Mouse (Mus musculus) retina, embryonic 14.5 days (tissue): ENCODE data around the gene Mbtd1.
A peak's percentile ranks its signal among the peaks of the same experiment; 100 is the strongest.
"Not testable (repeated sequence)": the region's sequence is repeated elsewhere in the genome, so short reads cannot be mapped to it uniquely, and the experiment has no call there.

Source experiments
- DNase-seq: peaks from one replicate; pipeline ENCODE4 v3.0.0-alpha.2; 2015; ENCODE audit warnings: low spot score

Gene Mbtd1

DNA sequence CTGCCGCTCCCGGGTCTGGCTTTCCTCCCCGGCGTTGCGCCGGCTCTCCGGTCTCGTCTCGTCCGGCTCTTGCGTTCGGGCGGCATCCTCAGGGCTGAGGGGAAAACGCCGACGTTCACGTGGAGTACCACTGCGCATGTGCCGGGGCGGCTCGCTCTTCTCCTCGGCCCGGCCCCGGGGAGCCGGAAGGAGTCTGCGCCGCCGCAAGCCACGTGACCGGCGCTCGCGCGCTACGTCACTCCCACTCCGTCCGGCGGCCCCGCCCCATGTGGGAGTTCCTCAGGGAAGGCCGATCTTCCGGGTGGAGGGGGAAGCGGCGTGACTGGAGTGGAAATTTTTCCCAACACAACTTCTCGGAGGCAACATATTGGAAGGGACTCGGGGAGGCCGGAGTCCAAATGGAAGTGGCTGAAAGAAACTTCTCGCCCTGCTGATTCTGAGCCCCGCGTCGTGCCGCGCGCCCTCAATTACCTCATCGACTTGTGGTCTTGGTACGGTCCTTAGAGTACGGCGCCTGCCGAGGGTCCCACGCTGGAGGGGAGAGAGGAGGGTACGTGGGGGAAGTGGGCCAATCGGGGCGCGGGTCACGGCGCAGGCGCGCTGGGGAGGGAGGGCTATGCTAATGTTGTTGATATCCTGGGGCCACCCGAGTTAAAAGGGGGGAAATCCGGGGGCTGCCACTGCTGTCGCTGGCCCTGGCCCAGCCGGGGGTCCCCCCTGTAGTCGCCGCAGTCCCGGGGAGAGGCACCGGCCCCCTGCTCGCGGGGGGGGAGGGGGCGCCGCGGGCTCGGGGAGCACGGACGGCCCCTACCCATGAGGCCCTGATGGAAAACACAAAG is at the start of gene Mbtd1, which contains the start of gene Utp18:
Gene Mbtd1 (plus strand): TSS at position 281 of the 839 bp plus-strand sequence.
Gene Utp18 (minus strand): TSS at position 195 of the 839 bp plus-strand sequence.
- peak; percentile 99 for DNase-seq

DNA sequence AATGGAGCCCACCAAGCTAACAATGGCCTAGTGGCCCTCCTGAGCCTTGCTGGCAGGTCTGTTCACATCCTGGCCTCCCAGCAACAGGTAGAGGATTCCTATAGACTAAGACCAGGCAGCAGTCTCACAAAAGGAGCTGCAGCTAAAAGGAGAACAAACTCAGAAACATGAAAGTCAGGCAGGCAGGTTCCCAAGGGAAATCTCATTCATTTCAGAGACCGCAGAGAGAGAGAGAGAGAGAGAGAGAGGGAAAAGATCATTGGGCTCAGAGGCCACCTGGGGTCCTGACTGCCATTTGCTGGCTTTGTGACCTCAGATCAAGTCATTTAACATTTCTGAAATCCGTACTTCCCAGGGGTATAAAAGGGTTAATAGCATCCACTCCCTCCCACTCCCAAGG is 38.3 kb upstream of the Mbtd1 start:
- no peak for DNase-seq

DNA sequence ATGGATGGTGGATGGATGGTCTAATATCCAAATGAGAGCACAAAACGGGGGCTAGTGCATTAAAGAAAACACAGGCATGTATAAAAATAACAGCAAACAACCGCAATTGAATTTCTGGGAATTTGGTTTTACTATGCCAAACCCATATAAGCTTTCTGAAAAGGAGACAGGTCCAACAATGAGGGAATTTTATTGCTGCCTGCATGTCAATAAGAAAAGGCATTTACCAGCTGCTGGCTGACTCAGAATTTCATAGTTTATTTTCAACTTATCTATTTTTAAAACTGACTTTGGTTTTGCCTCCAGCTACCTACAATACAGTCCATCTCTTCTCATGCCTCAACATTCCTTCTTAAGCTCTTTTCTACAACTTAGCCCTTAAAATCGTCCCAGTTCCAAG is 33.1 kb upstream of the Mbtd1 start:
- no peak for DNase-seq

DNA sequence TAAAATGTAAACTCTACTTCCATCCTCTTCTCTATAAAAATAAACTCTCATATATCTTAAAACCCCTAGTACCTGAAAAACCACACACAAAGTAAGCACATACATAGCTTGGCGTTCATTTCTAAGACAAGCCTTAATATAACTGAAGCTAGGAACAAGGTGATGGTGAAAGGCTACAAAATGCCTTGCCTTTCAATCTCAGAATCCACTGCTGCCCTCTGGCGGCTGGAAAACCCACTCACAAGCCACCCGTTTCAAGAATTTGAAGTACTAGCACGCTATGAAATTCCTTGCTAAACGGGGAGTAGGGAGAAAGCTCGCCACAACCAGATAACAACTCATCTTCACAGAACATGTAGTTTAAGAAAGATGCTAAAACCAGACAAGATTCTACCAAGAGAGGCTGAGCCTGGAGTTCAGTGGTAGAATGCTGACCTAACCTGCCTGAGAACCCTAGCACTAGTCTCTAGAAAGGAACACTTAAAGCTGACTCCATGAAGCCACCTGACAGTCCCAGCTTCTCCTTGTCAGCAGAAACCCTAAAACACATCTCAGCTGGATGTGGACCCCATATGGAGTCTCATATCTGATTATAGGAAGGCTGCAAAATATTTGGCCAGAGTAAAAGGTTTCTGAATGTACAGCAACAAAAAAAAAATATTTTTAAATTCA is 29.2 kb upstream of the Mbtd1 start:
- peak; percentile 87 for DNase-seq

DNA sequence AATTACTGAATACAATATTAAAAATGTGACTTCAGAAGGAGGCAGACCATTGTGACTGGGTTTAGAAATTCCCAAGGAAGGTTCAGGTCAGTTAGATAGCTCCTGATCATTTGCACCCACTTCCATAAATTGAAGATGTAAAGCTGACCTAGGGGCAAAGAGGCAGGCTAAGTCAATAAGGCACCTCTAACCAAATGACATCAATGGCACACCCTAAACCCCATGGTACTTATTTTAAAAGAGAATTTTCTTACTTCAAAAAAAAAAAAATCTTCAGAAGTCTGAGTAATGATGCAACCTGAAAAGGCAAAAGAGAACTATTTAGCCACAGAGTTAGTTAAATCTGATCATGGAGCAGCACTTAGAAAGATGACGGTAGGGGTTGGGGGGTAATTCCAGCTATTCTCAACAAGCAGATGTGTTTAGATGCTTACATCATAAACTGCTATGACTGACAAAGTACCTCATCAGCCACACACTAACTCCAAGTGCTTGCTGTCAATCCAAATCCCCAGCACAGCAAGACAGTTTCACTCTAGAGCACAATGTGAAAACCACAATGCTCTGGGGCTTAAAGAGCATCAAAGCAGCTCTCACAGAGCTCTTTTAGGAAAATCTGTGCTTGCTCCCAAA is 25.0 kb upstream of the Mbtd1 start:
- DNase-seq, result no peak

DNA sequence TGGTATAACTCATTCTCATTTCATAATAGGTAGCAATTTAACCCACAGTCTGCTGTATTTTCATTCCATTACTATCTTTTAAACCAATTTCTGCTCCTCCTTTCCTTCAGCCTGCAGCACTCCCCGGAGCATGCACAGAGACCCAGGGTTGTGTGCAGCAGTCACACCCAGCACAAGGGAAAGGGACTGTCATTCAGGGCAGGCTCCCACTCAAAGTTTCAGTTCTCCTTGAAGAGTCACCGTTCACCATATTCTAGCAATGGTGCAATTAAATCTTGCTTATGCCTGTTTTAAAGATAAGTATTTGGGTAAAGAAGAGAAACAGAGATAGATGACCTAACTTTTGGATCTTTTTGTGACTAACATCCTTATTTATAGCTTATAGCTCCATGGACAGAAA is 24.5 kb upstream of the Mbtd1 start:
- DNase-seq, result no peak

DNA sequence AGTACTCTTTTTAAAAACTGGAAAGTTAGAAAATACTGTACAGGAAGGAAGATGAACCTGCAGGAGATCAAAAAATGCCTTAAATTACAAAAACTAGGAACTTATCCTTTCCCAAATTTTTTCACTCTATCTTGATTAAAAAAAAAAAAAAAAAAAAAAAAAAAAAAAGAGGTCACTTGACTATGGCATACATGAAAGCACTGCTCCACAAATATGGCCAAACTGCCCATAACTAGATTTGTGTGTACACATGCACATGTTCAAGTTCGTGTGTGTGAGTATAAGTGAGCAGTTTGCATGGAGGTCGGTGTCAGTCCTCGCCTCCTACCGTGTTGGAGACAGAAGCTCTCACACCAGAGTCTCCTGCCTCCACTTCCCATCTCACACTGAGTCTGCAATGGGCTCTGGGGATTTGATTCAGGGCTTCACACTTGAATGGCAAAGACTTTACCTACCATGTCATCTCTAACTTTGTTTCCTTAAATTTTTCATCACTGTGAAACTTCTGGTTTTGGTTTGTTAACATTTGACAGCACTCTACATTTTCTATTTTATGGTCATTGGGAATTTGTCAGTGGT is 23.5 kb upstream of the Mbtd1 start:
- no peak for DNase-seq

DNA sequence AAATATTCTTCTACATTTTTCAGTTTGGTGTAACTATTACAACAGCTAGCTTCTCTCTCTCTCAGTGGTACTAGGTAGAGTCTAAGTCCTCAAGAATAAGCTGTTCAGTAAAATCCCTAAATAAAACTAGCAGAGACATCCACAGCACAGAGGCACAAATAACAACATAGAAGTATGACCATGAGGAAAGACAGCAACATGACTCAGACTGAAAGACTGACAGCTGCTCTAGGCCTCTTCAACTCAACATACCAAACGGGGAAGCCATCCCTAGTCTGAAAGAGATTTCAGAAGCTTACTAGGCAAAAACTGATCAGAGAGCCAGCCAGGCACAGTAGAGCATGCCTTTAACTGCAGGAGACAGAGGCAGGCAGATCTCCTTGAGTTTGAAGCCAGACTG is 23.0 kb upstream of the Mbtd1 start:
- DNase-seq, result no peak

DNA sequence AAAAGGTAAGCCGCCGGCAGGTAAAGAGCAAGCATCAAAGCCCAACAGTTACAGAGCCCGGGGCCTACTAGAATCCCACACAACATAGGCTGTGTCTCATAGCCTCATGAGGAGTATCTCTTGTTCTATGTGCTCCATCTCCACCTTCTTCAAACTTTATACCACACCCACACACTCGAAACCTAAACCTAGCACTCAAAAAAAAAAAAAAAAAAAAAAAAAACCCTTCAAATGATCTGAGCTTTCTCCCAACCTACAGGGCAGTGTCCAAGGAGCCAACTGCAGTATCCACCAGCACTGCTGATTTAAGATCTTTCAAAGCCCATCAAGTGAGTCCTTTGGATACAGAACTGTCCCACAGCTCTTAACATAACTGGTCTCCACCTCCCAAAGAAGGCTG is 1.6 kb upstream of the Mbtd1 start:
- no peak for DNase-seq

DNA sequence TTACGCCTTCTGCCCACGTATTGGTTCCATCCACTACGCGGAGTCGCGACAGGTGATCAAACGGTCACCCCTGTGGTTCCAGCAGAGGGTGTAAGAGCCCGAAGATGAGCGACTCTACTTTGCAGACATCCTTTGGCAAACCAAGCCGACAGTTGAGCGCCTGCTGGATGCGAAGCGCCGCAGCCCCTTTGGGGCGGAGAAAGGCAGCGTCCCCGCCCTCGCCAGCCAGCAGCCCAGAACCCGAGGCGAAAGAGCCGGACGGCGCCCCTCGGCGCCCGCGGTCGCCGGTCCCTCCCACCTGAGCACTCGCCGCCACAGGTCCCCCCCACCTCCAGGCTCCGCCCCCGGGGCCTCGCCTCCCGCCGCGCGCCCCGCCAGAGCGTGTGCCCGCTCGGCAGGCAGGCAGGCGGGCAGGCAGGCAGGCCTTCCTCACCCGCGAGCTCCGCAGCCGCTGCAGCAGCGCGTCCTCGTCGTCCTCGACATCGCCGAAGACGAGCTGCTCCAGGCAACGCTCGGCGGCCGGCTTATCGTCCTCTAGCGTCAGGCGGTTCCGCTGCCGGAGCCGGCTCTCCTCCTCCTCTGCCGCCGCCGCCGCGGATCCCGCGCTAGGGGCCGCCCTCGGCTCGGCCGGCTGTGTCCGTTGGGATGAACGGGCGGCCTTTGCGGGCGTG is 616 bp upstream of the Mbtd1 start:
- DNase-seq, result peak; percentile 63

DNA sequence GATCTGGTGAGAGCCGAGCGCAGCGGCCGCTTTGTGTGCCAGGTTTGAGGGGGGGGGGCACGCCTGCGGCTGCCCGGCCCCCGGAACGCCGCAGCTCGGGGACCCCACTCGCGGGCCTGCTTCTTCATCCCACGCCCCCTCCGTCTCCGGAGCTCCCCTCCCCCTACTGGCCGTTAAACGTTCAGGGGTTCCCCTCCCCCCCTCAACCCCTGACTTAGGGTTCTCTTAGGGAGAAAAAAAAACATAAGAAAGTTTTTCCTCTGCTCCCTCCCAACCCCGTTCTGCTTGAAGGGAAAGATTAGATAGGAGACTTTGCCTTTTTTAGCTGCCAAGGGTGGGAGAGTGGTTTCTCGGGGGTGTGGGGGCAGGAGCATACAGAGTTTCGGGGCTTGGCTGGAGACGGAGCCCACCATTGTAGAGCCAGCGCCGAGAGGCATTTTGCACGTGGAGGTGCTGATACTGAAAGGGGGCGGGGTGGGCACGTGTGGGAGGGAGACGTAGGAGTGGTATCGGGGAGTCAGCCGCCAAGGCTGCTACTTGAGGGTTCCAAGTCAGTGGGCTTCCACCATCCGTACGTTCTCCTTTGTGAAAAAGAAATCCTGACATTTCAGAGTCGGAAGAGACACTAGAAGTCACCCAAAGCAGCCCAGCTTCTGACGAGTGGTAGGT is 893 bp downstream of the Mbtd1 start:
- DNase-seq, result peak; percentile 52

DNA sequence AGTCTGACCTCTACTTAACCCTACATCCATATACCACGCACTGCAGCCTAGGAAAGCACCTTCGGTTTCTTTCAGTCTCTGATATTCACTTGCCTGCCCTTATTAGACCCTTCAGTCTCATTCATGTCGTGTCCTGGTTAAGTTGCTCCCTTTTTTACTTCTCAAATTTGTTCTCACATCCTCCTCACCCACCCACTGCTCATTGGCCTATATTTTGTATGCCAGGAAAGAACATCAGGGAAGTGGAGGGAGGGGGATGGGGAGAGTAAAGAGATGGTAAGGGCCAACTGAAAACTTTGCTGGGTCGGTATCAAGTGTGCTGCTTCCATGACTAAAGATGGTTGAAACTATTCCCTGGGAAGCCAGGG is 1.4 kb downstream of the Mbtd1 start:
- DNase-seq, result no peak

DNA sequence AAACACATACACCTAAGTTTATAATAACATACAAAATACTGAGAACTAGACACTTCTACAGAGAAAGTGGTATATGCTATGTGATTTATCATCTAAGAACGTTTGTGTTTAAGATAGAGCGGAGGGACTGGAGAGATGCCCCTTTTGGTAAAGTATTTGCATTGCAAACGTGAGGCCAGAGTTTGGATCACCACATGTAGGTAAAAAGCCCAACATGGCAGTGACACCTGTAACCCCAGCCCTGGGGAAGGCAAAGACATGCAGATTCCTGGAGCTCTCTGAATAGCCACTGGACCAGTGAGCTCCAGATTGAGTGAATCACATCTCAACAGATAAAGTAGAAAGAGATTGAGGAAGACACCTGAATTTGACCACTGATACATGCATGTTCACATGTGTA is 12.1 kb downstream of the Mbtd1 start:
- DNase-seq, result no peak

DNA sequence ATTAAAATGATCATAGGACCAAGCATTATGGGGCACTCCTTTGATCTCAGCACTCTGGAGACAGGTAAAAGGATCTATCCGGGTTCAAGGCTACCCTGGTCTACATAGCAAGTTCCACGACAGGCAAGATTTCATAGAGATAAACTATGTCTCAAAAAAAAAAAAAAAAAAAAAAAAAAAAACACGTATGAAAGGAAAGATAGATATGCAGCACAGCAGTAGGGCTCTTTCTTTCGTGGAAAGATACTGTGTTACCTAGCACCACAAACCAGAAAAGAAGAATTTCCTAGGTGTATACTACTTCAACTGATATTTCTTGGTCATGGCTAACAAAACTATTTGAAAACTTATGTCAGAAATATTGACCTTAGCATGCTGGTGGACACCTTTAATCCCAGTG is 21.2 kb downstream of the Mbtd1 start:
- no peak for DNase-seq

DNA sequence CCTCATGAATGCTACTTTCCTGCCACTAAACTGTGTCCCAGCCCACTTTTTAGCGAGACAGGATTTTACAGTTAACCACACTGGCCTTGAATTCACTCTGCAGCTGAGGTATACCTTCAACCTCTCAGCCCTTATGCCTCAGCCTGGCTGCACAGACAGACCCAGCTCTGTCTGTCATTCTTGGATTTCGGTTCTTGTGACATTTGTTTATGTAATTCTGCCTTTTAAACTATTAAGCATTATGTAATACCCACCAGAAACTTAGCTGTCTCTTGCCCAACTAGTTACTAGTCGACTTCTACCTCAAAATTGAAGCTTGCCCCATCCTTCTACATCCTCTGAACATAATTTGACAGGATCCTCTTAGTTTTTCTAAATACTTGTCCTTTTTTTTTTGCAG is 22.2 kb downstream of the Mbtd1 start:
- DNase-seq, result no peak

DNA sequence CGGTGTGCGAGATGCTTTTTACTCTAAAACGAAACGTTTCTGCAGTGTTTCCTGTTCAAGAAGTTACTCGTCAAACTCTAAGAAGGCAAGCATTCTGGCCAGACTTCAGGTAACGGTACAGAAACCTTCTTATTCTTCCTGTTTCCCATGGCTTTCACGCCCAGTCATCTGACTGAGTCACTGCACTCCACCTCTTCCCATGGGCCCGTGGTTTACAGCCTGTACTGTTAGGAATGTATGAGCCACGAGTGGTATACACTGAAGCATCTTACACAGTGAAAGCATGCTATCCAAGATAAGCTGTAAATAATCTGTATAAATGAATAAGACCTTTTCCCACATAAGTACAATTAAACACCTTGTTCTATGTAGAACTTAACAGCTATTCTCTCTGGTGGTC is 23.2 kb downstream of the Mbtd1 start:
- DNase-seq, result no peak

DNA sequence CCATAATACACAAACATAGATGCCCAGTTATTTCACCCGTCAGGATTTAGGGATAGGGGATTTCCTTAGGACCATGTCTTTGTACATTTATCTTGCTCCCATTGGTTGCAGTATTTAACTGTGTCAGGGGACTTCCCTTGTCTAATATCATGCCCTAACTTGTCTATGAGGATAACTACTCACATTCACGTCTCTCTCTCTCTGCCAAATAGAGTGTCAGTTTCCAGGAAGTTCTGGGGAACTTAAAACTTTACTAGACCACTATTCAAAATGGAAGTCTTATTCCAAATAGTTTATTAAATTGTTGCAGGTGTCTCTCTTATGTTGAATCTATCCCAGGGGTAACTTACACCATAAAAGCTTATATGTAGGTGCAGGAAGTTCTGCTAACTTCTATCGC is 26.0 kb downstream of the Mbtd1 start:
- no peak for DNase-seq

DNA sequence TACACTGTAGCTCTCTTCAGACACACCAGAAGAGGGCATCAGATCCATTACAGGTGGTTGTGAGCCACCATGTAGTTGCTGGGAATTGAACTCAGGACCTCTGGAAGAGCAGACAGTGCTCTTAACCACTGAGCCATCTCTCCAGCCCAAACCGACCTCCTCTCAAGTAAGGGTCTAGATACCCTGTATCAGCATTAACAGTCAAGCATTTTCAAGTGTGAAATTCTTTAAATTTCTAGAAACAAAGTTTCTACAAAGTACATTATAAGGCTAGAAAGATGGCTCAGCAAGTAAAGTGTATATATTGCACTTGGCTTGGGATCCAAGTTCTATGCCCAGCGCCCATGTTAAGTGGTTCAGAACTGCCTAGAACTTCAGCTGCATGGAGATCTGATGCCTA is 29.4 kb downstream of the Mbtd1 start:
- not testable (repeated sequence) for DNase-seq

DNA sequence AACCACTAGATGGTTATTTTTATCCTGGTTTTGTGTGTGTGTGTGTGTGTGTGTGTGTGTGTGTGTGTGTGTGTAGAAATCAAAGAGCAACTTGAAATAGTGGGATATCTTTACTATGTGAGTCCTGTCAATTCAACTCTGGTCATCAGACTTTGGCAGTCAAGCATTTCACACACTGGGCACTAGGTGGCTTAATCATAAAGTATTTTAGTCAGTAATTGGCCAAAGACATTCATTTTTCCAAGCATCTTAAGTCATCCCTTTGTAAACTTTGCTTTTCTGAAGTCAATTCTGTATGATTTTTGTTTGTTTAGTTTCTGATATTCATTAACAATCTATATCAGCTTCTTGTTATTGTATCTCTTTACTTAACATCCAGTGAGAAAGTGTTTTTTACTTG is 43.5 kb downstream of the Mbtd1 start:
- DNase-seq, result no peak

DNA sequence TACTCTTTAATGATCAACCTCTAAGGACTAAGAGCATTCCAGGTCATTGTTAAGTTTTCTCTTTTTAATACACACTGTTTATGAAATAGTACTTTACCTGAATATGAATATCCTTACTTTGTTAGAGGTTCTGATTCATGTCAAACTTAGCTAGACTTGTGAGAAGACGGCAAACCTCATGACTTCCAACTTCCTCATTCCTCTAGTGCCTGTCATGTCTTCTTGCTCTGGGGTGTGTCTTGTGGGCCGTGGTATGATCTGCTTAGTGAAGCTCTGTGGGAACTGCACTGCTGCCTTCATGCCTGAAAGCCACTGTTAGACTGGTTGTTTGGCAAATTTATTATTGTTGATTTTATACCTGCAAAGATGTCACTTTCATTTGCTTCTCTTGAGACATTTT is 55.3 kb downstream of the Mbtd1 start:
- no peak for DNase-seq

DNA sequence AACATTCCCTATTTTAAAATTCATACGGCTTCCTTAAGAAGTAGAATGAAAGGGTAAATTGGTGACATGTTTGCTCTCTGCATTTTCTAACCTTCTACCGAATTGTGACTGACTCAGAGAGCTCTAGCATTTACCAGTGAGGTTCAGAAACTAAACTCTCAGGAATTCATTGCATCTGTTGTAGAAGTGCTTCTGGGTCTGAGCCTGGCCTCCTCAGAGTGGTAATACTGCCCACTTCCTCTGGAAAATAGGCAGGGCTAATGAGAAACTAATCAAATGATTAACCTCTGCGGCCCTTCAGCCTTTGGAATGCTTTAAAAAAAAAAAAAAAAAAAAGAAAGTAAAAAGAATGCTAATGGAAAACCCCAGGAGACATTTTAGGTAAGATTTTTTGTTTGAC is 59.3 kb downstream of the Mbtd1 start:
- no peak for DNase-seq
